Mouse (Mus musculus) Patski (cell line): ENCODE results near the gene Eftud2. TPM values are rescaled to one million over a fixed set of nuclear protein-coding genes. Genes with fewer than 3 reads are reported as not detected.
A peak's percentile ranks its signal among the peaks of the same experiment; 100 is the strongest.

ENCODE experiments used
- ATAC-seq: fragments of 100-300 bp; one replicate; pipeline ENCODE4 v1.8.0; 2021
- CTCF ChIA-PET: fragments of 350-600 bp; sonication (Branson Sonifier 250); formaldehyde crosslinking; loops from one replicate; lab custom pipeline; 2022; ENCODE audit warnings: inconsistent platforms; lab: Charles Lee
- POLR2A ChIA-PET: fragments of 350-600 bp; sonication (Branson Sonifier 250); formaldehyde crosslinking; loops from one replicate; lab custom pipeline; 2022; ENCODE audit warnings: antibody characterized with exemption, inconsistent platforms; lab: Charles Lee
- DNase-seq: peaks from one replicate; pipeline ENCODE4 v3.0.0-alpha.2; 2011; ENCODE audit warnings: low read depth, low spot score
- H3K27me3 ChIP-seq: fragments of 371-371 bp; one replicate; pipeline ENCODE4 v1.5.1; 2021
- CTCF ChIP-seq: fragments of 100-300 bp; IDR thresholded peaks from one replicate; pipeline ENCODE4 v1.5.1; 2021
- in situ Hi-C: fragments of 300-500 bp; cut with MboI; formaldehyde crosslinking; loops from 3 replicates; pipeline ENCODE4 v1.11.1; 2018; ENCODE audit warnings: low pct_unique_long_range_greater_than_20kb, mixed read lengths
- polyA plus RNA-seq: library from polyadenylated mRNA; unstranded; gene quantifications from one replicate; pipeline ENCODE4 v1.2.3, GENCODE M21; 2021

The Eftud2 gene
- polyA plus RNA-seq: 120 TPM

- CTCF ChIA-PET: interaction anchor here (1.3 to 1.4 kb wide), 2 partner anchors 9 to 152 kb away, joined by 3 read pairs; no protein-coding TSS in a partner anchor
- POLR2A ChIA-PET: interaction anchor here (0.8 to 1.1 kb wide), 3 partner anchors 9 to 21 kb away, joined by 3 read pairs; no protein-coding TSS in a partner anchor
- in situ Hi-C loops: no loop called here
- no peak for TF ChIP-seq CTCF
- no peaks in the 10 kb centered on the region for H3K27me3 ChIP-seq
- DNase-seq (peak; percentile 78), ATAC-seq (peak; percentile 57)
Observed at GRCm38 (mm10) chr11:102880585-102881313, at the start of gene Eftud2, which contains the start of gene Ccdc103. Eftud2 (minus strand) TSS chr11:102880985. Ccdc103 (plus strand) TSS chr11:102881204.

DNA sequence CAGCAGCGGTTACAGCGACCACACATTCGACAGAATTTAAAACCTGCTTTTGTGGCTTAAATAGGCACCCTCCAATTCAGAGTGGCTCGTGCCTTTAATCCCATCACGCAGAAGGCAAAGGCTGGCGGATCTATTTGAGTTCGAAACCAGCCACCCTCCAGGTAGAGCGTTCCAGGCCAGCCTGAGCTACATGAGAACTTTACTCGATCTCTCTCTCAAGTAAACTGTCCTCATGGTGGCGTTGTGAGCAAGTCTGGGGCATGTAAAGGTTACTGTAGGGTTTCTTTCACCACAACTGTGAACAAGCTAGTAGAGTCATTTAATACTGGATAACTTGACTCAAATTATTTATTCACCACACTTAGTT is 44.5 kb upstream of the Eftud2 start:
- CTCF ChIA-PET: interaction anchor here (1.1 to 5.0 kb wide), 4 partner anchors 11 to 66 kb away, joined by 4 to 19 read pairs (median 10); partner anchors contain the start of gene Gfap
- no peak for TF ChIP-seq CTCF
- in situ Hi-C loops: no loop called here
- POLR2A ChIA-PET: no interaction called here
- DNase-seq (no peak), ATAC-seq (peak; percentile 35)
- H3K27me3 ChIP-seq: no peaks in the 10 kb centered on the region

- CTCF ChIA-PET: interaction anchor here (1.1 to 5.0 kb wide), 4 partner anchors 11 to 38 kb away, joined by 3 to 19 read pairs (median 10); partner anchors contain the start of gene Gfap
- in situ Hi-C loops: loop anchor here (5.0 kb wide), 1 partner anchor 63 kb away; no protein-coding TSS in a partner anchor
Observed at GRCm38 (mm10) chr11:102924557-102925350, 44.0 kb upstream of the Eftud2 start, which contains the start of gene Kif18b. Kif18b (minus strand) TSS chr11:102925124.

DNA sequence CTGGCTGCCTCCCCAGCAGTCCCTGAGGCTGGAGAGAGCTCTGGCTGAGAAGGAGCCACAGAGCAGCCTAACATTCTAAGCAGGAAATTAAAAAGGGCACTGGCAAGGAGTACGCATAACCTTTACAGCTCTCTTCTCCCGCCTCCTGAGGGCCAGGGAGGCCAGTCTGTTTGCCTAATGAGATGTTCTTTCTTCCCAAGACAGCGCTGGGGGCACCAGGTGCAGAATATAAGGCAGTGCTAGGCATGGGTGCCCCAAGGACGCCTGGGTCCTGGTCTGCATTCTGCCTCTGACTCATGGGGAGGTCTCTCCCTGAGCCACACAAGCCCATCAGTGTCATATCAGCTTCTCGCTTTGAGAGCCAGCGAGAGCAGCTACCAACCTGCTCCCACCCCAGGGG is 40.7 kb upstream of the Eftud2 start:
- DNase-seq (no peak), ATAC-seq (no peak)
- no peak for TF ChIP-seq CTCF
- ChIA-PET CTCF (interaction anchor here (1.3 to 5.0 kb wide), 3 partner anchors 14 to 181 kb away, joined by 3 to 19 read pairs (median 4); partner anchors contain the start of gene Gfap), POLR2A (no interaction called here)
- no peaks in the 10 kb centered on the region for H3K27me3 ChIP-seq
- in situ Hi-C loops: loop anchor here (5.0 kb wide), 1 partner anchor 66 kb away; no protein-coding TSS in a partner anchor

More at GRCm38 (mm10) chr11:102924557-102925350, 44.0 kb upstream of the Eftud2 start, which contains the start of gene Kif18b:
- POLR2A ChIA-PET: interaction anchor here (1.1 kb wide), 1 partner anchor 10 kb away, joined by 3 read pairs; no protein-coding TSS in a partner anchor
- DNase-seq (peak; percentile 75), ATAC-seq (peak; percentile 71)
- TF ChIP-seq CTCF: no peak
- no peaks in the 10 kb centered on the region for H3K27me3 ChIP-seq

- no peak for TF ChIP-seq CTCF
- in situ Hi-C loops: no loop called here
- ATAC-seq (no peak), DNase-seq (no peak)
- CTCF ChIA-PET: interaction anchor here (1.0 to 1.3 kb wide), 4 partner anchors 29 to 136 kb away, joined by 3 to 4 read pairs (median 4); no protein-coding TSS in a partner anchor
- POLR2A ChIA-PET: no interaction called here
- H3K27me3 ChIP-seq: no peaks in the 10 kb centered on the region
Observed at GRCm38 (mm10) chr11:102918077-102918476, 37.3 kb upstream of the Eftud2 start.

- DNase-seq (no peak), ATAC-seq (no peak)
- H3K27me3 ChIP-seq: no peaks in the 10 kb centered on the region
- ChIA-PET CTCF (no interaction called here), POLR2A (no interaction called here)
- no peak for TF ChIP-seq CTCF
- in situ Hi-C loops: no loop called here
Observed at GRCm38 (mm10) chr11:102915380-102915779, 34.6 kb upstream of the Eftud2 start.

GRCm38 (mm10) chr11:102911376-102911775 is 30.6 kb upstream of the Eftud2 start:
- H3K27me3 ChIP-seq: no peaks in the 10 kb centered on the region
- ChIA-PET POLR2A (interaction anchor here (1.3 kb wide), 1 partner anchor 49 kb away, joined by 3 read pairs; no protein-coding TSS in a partner anchor), CTCF (no interaction called here)
- TF ChIP-seq CTCF: no peak
- ATAC-seq: no peak
- no peak for DNase-seq
- in situ Hi-C loops: no loop called here

GRCm38 (mm10) chr11:102903654-102904053 is 22.9 kb upstream of the Eftud2 start:
- TF ChIP-seq CTCF: no peak
- DNase-seq: no peak
- in situ Hi-C loops: no loop called here
- CTCF ChIA-PET: no interaction called here
- POLR2A ChIA-PET: no interaction called here
- no peaks in the 10 kb centered on the region for H3K27me3 ChIP-seq
- ATAC-seq: no peak

- no peak for TF ChIP-seq CTCF
- no peaks in the 10 kb centered on the region for H3K27me3 ChIP-seq
- ChIA-PET POLR2A (no interaction called here), CTCF (interaction anchor here (2.1 to 3.4 kb wide), 3 partner anchors 22 to 91 kb away, joined by 7 to 30 read pairs (median 19); partner anchors contain the start of gene Kif18b)
- in situ Hi-C loops: no loop called here
- ATAC-seq (no peak), DNase-seq (no peak)
Observed at GRCm38 (mm10) chr11:102902107-102902506, 21.3 kb upstream of the Eftud2 start.

- ATAC-seq: no peak
- in situ Hi-C loops: no loop called here
- TF ChIP-seq CTCF: no peak
- DNase-seq: no peak
- ChIA-PET CTCF (interaction anchor here (0.9 to 3.4 kb wide), 10 partner anchors 8 to 153 kb away, joined by 3 to 30 read pairs (median 4); partner anchors contain the start of gene Kif18b), POLR2A (interaction anchor here (0.6 kb wide), 1 partner anchor 109 kb away, joined by 3 read pairs; no protein-coding TSS in a partner anchor)
- no peaks in the 10 kb centered on the region for H3K27me3 ChIP-seq
Observed at GRCm38 (mm10) chr11:102901199-102901598, 20.4 kb upstream of the Eftud2 start.
